Mouse (Mus musculus) cortical plate, adult 2 months (tissue): Measurements from ENCODE around the gene Srebf2. TPM values are rescaled to one million over a fixed set of nuclear protein-coding genes. Genes with fewer than 3 reads are reported as not detected.
A peak's percentile ranks its signal among the peaks of the same experiment; 100 is the strongest.

Source experiments
- H3K27ac ChIP-seq: fragments of 200-500 bp; 2 replicates; pipeline ENCODE4 v1.5.1; 2012; ENCODE audit warnings: low read length, control low read depth, inconsistent platforms; ENCODE audit not compliant: insufficient read depth
- H3K4me1 ChIP-seq: fragments of 200-500 bp; 2 replicates; pipeline ENCODE4 v1.6.1; 2011; ENCODE audit warnings: low read length; ENCODE audit not compliant: control insufficient read depth, insufficient read depth
- H3K4me3 ChIP-seq: fragments of 200-500 bp; 2 replicates; pipeline ENCODE4 v1.5.1; 2011; ENCODE audit warnings: mild to moderate bottlenecking, low read length, control low read depth; ENCODE audit not compliant: insufficient read depth
- CTCF ChIP-seq: fragments of 200-500 bp; IDR thresholded peaks from 2 replicates; pipeline ENCODE4 v1.5.1; 2011; ENCODE audit warnings: mild to moderate bottlenecking, control low read depth, low read length; ENCODE audit not compliant: insufficient read depth; ENCODE audit errors: extremely low read depth
- POLR2A ChIP-seq: fragments of 200-500 bp; IDR thresholded peaks from 2 replicates; pipeline ENCODE4 v1.6.1; 2011; ENCODE audit warnings: mild to moderate bottlenecking, low read length, control low read depth; ENCODE audit not compliant: insufficient read depth; ENCODE audit errors: extremely low read depth
- polyA plus RNA-seq: library from polyadenylated mRNA; depleted of rRNA; stranded (reverse); fragments of >200 nt; gene quantifications from 2 replicates; pipeline ENCODE4 v1.2.3, GENCODE M21; 2012

The Srebf2 gene
- polyA plus RNA-seq, 1 experiment: 166 TPM

- H3K4me3 ChIP-seq: no peak overlapping the region
Measured at GRCm38 (mm10) chr15:82164496-82164895, 17.5 kb downstream of the Srebf2 start.

DNA sequence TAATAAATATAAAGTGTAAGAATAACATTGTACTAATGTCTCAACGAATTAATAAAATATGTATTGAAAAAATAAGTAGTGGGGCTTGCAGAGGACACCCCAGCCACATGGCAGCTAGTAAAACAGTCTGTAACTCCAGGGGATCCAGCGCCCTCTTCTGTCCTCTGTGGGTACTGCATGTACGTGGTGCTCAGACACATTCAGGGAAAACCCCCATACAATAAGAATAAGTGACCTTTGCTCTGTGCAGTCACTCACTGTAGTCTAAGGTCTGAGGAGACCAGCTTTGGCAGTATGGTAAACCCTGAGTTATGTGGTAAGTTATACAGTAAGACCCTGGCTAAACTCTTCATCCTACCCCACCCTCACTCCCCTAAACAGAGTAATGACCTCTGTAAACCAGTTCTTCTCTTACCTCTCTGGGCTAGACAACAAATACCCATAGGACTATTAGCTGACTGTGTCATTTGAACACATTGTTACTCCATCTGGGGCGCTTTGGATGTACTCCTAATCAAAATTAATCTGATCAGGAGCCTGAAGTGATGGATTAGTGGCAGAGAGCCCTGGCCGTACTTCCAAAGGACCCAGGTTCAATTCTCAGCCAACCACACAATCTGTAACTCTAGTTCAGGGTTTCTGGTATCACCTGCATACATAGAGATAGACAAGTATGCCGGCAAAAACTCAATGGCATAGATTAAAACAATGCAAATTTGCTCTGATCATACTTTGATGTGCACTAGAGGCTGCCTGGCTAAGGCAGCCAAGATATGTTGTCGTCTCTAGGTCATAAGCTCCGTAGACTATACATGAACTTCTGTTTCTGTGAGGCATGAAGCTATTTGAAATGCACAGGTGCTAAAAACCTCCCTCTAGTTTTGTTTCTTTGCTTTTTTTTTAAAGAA lies 18.6 kb downstream of the Srebf2 start:
- Histone ChIP-seq H3K27ac (no peak overlapping the region), H3K4me1 (peaks cover 9% of the 10 kb centered on the region), H3K4me3 (no peak overlapping the region)
- TF ChIP-seq CTCF (peak; percentile 90), POLR2A (no peak)

More at GRCm38 (mm10) chr15:82164496-82164895, 17.5 kb downstream of the Srebf2 start:
- H3K4me1 ChIP-seq: peaks cover 10% of the 10 kb centered on the region
- H3K27ac ChIP-seq: no peak overlapping the region
- no peak for TF ChIP-seq POLR2A
- TF ChIP-seq CTCF: no peak

GRCm38 (mm10) chr15:82166240-82167100 lies 19.5 kb downstream of the Srebf2 start:
- TF ChIP-seq POLR2A (no peak), CTCF (no peak)

GRCm38 (mm10) chr15:82167201-82168168 lies 20.5 kb downstream of the Srebf2 start:
- TF ChIP-seq CTCF: no peak
- TF ChIP-seq POLR2A: no peak
- Histone ChIP-seq H3K4me1 (peaks cover 9% of the 10 kb centered on the region), H3K27ac (no peak overlapping the region), H3K4me3 (no peak overlapping the region)

More at GRCm38 (mm10) chr15:82166240-82167100, 19.5 kb downstream of the Srebf2 start:
- Histone ChIP-seq H3K4me3 (no peak overlapping the region), H3K4me1 (peaks cover 9% of the 10 kb centered on the region), H3K27ac (no peak overlapping the region)

GRCm38 (mm10) chr15:82169671-82170070 lies 22.7 kb downstream of the Srebf2 start:
- Histone ChIP-seq H3K4me1 (peaks cover 4% of the 10 kb centered on the region), H3K27ac (no peak overlapping the region), H3K4me3 (no peak overlapping the region)
- no peak for TF ChIP-seq POLR2A
- TF ChIP-seq CTCF: no peak

GRCm38 (mm10) chr15:82170437-82171377 lies 23.7 kb downstream of the Srebf2 start:
- Histone ChIP-seq H3K27ac (no peak overlapping the region), H3K4me1 (peaks cover 4% of the 10 kb centered on the region), H3K4me3 (no peak overlapping the region)
- no peak for TF ChIP-seq POLR2A
- no peak for TF ChIP-seq CTCF

GRCm38 (mm10) chr15:82172648-82173047 lies 25.7 kb downstream of the Srebf2 start:
- Histone ChIP-seq H3K4me3 (no peak overlapping the region), H3K4me1 (no peaks in the 10 kb centered on the region), H3K27ac (no peak overlapping the region)
- TF ChIP-seq POLR2A: no peak
- TF ChIP-seq CTCF: no peak

DNA sequence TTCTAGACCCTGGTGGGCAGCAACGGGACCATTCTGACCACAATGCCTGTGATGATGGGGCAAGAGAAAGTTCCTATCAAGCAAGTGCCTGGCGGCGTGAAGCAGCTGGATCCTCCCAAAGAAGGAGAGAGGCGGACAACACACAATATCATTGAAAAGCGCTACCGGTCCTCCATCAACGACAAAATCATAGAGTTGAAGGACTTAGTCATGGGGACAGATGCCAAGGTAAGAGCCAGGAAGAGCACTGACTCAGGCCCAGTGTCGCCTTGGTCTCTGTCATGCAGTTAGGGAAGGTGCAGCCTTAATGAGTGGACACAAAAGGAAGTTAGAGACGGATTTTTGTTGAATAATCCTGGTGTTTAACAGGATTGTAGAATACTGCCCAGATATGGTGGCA lies 28.1 kb downstream of the Srebf2 start:
- Histone ChIP-seq H3K4me3 (no peak overlapping the region), H3K4me1 (no peaks in the 10 kb centered on the region), H3K27ac (no peak overlapping the region)
- no peak for TF ChIP-seq POLR2A
- TF ChIP-seq CTCF: no peak
